Mouse (Mus musculus) spleen, postnatal 14 days (tissue): Measurements from ENCODE around the gene Ypel3.
"Not testable (repeated sequence)": the region's sequence is repeated elsewhere in the genome, so short reads cannot be mapped to it uniquely, and the experiment has no call there.

ENCODE experiments used
- DNase-seq, 2 experiments: peaks; one replicate each; pipeline ENCODE4 v3.0.0; 2021 to 2022; ENCODE audit warnings: low spot score in 2 of 2

Gene Ypel3

GRCm38 (mm10) chr7:126776598-126777057 is at the start of gene Ypel3:
TSS of gene Ypel3 (plus strand) at chr7:126776955.
- peak; percentile 91 to 95 for DNase-seq

GRCm38 (mm10) chr7:126730256-126730789 is 46.4 kb upstream of the Ypel3 start:
- not testable (repeated sequence) for DNase-seq

DNA sequence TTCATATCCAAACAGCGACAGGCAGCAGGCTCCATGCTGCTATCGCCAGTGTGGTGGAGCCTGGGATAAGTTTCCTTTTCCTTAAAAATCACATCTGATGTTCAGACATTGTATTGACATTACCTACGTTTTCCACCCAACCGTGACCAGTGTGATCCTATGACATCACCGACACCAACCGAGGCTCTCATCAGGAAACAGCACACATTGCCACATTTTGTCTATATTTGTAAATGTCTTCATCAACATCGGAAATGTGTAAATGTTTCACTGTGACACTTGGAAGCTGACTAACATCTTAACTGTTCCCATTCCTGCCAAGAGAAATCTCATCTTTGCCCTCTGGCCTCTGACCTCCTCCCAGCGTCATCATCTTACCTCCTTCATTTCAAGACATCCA is 40.6 kb upstream of the Ypel3 start:
- DNase-seq: no peak

DNA sequence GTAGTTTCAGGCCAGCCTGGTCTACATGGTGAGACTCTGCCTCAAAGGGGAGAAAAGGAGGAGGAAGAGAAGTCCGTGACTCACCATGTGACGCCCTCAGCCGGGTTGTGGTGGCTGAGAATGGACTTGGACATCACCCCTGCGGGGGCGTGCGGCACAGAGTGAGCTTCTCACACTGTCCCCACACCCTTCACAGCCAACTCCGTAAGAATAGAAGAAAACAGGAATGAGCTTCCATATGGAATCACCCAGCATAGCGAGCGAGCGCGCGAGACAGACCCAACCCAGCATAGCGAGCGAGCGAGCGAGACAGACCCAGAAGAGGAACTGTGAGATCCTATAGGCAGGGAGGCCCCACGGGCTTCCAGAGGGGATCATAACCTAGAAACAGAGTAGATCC is 37.2 kb upstream of the Ypel3 start:
- no peak for DNase-seq

DNA sequence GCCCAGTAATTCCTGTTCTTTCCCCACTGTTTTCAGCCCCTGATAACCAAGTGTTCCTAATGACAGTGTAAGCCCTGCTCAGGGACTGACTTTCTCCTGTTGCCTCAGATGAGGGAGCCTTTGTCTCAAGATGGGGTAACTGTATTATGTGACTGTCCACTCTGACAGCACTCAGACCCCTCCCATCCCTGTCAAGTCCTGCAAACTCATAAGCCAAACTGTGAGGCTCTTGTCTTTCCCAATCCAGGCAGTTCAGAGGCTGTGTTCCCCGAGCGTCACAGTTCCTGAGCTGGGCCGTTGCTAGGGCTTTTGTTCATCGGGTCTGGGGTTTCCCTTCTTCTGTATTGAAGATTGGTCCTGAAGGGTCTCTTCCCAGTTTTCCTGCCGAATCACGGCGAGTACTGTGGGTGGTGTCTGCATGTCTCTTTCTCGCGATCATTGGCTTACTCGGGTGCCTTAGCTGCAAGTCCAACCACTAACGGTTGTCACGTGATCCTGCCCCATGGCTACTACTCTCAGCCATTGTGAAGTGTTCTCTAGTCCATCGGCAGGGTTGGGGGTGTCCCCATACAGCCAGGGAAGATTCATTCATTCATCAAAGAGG is 36.5 kb upstream of the Ypel3 start:
- DNase-seq: no peak

- no peak for DNase-seq
Observed at GRCm38 (mm10) chr7:126740977-126741376, 35.8 kb upstream of the Ypel3 start.

DNA sequence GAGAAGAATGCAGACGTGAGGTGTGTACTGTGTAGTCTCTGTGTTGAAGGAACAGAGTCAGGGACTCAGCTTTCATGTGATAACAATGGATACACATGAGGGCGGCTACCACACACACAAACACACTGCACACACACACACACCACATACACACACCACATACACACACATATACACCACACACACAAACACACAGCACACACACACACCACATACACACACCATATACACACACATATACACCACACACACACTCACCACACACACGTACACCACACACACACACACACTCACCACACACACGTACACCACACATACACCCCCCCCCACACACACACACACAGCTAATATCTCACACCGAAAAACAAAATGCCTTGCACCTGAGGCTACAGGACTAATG is 35.3 kb upstream of the Ypel3 start:
- DNase-seq: no peak

DNA sequence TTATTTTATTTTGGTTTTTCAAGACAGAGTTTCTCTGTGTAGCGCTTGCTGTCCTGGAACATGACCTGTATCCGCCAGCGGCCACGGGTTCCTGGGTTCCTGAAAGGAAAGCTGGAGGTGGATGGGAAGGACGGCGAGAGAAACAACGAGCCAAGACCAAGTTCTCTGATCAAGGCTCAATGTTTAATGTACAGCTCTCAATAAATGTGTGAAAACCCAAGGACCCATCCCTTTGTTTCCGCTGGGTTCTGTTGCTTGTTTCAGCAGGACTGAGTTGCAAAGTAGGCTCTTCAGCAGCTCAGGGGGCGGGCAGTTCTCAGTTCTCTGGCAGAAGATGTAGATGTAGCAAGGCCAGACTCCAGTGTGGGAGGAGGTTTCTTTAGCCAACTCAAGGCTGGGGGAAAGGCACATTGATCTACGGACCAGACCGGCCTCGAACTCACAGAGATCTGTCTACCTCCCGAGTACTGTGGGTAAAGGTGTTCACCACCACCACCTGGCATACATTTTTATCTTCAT is 34.7 kb upstream of the Ypel3 start:
- no peak for DNase-seq

DNA sequence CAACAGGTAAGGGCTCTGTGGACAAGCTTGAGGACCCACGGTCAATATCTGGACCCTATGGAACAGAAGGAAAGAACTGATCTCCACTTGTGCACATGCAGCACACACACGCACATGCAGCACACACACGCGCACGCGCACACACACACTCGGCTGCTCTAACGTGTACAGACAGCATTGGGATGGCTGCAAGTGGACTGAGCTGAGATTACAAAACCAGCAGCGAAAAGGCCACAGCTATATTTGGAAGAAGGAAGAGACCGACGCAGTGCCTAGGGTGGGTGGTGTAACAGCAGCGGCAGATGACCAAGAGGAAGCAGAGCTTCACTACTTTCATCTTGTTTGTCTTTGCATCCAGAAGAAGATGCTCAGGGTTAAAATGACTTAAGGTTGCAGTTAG is 30.7 kb upstream of the Ypel3 start:
- DNase-seq: no peak

DNA sequence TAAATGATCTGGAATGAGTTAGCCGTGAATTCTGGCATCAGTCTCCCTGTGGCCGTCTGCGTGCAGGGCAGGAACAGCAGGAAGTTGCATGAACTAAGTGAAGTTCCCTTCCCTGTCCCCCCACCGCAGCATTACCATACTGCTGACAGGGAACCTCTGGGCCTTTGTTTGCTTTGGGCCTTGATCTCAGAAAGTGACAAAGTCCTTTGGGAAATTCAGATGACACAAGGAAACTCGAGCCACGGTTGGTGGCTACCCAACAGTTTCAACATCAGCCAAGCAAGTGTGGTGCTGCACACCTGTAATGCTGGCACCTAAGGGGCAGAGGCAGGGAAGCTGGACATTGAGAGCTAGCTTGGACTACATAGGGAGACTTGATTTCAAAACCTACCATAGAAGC is 30.0 kb upstream of the Ypel3 start:
- no peak for DNase-seq

DNA sequence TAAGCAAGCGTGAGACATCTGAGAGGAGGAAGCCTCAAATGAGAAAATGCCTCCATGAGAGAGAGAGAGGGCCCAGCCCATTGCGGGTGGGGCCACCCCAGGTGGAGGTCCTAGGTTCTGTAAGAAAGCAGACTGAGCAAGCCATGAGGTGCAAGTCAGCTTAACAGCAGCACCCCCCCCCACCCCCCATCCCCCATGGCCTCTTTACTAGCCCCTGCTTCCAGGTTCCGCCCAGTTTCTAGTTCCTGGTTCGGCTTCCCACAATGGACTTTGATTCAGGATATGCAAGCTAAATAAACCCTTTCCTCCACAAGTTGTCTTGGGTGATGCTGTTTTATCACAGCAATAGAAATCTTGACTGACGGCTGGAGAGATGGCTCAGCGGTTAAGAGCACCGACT is 27.9 kb upstream of the Ypel3 start:
- no peak for DNase-seq

GRCm38 (mm10) chr7:126749582-126750343 is 27.0 kb upstream of the Ypel3 start:
- DNase-seq: no peak

GRCm38 (mm10) chr7:126754866-126755265 is 21.9 kb upstream of the Ypel3 start:
- DNase-seq: peak in 1 of 2 experiments; percentile 58

- DNase-seq: no peak
Observed at GRCm38 (mm10) chr7:126758539-126758938, 18.2 kb upstream of the Ypel3 start.

DNA sequence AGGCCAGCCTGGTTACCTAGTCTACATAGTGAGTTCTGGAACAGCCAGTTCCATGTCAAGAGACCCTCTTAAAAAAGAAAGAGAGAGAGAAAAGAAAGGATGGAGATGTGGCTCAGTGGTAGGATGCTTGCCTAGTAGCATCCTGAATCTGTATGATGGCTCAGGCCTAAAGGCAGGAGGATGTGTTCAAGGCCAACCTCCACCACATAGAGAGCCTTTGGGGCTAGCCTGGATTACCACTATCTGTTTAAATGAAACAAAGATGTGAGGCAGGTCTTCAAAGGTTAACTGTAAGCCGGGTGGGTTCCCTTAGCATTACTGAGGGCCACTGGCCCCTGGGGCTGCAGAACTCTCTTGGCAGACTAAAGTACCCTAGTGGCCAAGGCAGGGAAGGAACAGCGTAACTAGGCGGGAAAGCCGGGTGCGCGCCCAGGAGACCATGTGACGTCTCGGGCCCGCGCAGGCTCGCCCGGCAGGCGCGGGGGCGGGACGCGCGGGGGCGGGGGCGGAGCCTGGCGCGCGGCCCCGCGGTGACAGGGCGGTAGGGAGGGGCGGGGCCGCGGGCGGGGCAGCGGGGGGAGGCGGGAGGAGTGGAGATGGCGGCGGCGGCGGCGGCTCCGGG is 17.6 kb upstream of the Ypel3 start, which contains the start of gene Mapk3:
TSS of gene Mapk3 (plus strand) at position 552 of the 622 bp plus-strand sequence.
- peak; percentile 80 to 88 for DNase-seq

GRCm38 (mm10) chr7:126759672-126760390 is 16.9 kb upstream of the Ypel3 start:
- no peak for DNase-seq

DNA sequence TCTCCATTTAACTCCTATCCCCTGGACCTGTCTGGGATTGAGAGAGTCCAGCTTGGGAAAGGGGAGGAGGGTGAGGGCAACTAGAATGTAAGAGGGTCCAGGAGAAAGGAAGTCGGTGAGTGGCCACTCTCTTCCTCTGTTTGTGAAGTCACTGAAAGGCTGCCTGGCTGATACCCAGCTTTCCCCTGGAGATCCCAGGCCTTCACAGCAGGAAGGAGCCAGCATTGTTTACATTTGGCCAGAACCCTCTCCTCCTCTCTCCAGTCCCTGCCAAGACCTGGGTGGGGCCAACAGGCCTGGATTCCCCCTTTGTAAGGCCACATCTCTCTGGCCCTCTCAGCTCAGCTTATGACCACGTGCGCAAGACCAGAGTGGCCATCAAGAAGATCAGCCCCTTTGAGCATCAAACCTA is 16.4 kb upstream of the Ypel3 start:
- DNase-seq: no peak

- no peak for DNase-seq
Observed at GRCm38 (mm10) chr7:126760956-126761355, 15.8 kb upstream of the Ypel3 start.

- DNase-seq: no peak
Observed at GRCm38 (mm10) chr7:126761529-126762067, 15.2 kb upstream of the Ypel3 start.

DNA sequence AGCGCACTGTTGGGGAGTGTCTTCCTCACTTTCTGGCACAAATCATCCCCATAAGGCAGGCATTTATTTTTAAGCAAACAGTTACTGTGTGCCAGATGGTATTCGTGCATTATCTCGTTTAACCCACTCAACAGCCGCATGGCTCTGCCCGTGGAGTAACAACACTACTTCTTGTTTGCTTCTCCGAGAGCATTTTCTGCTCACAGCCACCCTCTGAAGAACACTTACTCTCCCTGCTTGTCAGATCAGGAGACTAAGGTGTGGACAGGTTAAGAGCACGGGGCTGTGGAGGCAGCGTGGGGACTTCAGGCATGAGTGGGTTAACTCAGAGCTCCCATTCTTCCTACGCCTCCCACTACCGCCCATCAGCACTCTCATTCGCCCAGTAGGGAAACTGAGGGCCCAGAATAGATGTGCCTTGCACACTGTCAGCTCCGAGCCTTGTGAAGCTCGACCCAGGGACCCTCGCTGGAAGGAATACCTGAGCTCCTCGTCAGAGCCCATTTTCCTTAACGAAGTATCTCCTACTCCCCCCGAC is 14.2 kb upstream of the Ypel3 start:
- DNase-seq: no peak

DNA sequence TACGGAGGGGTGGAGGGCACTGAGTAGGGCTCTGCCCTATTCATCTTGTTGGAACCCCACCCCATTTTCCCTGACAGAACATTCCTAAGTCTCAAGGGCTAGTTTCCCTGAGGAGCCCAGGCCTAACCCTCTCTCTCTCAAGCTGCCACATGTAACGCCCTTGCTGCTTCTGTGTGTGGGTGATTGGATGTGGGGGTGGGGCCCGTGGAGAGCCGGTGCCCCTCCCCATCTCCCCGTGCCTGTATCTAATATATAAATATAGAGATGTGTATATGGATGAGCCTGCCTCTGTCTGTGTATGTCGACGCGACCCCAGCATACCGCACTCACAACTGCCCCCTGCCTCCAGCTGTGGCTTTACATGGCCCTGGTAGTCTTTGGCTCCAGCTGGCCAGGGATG is 11.2 kb upstream of the Ypel3 start:
- no peak for DNase-seq
